Mouse (Mus musculus) forebrain, embryonic 16.5 days (tissue): ENCODE data around the gene Il25. TPM values are rescaled to one million over a fixed set of nuclear protein-coding genes. Genes with fewer than 3 reads are reported as not detected.
"Not testable (repeated sequence)": the region's sequence is repeated elsewhere in the genome, so short reads cannot be mapped to it uniquely, and the experiment has no call there.

Source experiments
- ATAC-seq: fragments of 200-750 bp; cut with Nextera tagmentation; 2 replicates; pipeline ENCODE4 v1.8.0; 2017; ENCODE audit warnings: mild to moderate bottlenecking, moderate library complexity
- H3K27ac ChIP-seq: fragments of 300-500 bp; sonication (generic); 2 replicates; pipeline ENCODE4 v1.5.1; 2014; ENCODE audit warnings: low read length, control low read depth
- H3K27me3 ChIP-seq: fragments of 300-500 bp; sonication (generic); replicated peaks from 2 replicates; pipeline ENCODE4 v1.6.1; 2014; ENCODE audit warnings: low read length; ENCODE audit not compliant: control insufficient read depth, insufficient read depth
- H3K36me3 ChIP-seq: fragments of 300-500 bp; sonication (generic); 2 replicates; pipeline ENCODE4 v1.6.1; 2014; ENCODE audit not compliant: control insufficient read depth, insufficient read depth
- H3K4me1 ChIP-seq: fragments of 300-500 bp; sonication (generic); replicated peaks from 2 replicates; pipeline ENCODE4 v1.6.1; 2014; ENCODE audit warnings: low read length; ENCODE audit not compliant: control insufficient read depth, insufficient read depth
- H3K4me2 ChIP-seq: fragments of 300-500 bp; sonication (generic); 2 replicates; pipeline ENCODE4 v1.6.1; 2014; ENCODE audit warnings: mild to moderate bottlenecking, low read length, control low read depth
- H3K4me3 ChIP-seq: fragments of 300-500 bp; sonication (generic); replicated peaks from 2 replicates; pipeline ENCODE4 v1.5.1; 2014; ENCODE audit warnings: mild to moderate bottlenecking, low read length, control low read depth
- H3K9ac ChIP-seq: fragments of 300-500 bp; sonication (generic); replicated peaks from 2 replicates; pipeline ENCODE4 v1.6.1; 2014; ENCODE audit warnings: low read depth, low read length, control low read depth
- H3K9me3 ChIP-seq: fragments of 300-500 bp; sonication (generic); 2 replicates; pipeline ENCODE4 v1.6.1; 2016; ENCODE audit warnings: low read length; ENCODE audit not compliant: control insufficient read depth
- WGBS: fragments of 180-500 bp; shearing (Covaris S2); extraction: QIAGEN DNeasy Blood & Tissue Kit; methylation state at CpG from one replicate; pipeline ENCODE4 v1.1.7; 2014; 5-methylcytosine and 5-hydroxymethylcytosine counted together
- microRNA counts: library from miRNA; unstranded; fragments of <30 nt; microRNA quantifications from one replicate; lab custom pipeline; 2016
- microRNA-seq: library from miRNA; unstranded; fragments of <30 nt; microRNA quantifications from one replicate; pipeline ENCODE4, GENCODE M21; 2017
- polyA plus RNA-seq: library from polyadenylated mRNA; unstranded; fragments of >200 nt; fragmentation: Nextera tagmentation; extraction: Ambion mirVana; gene quantifications from 2 replicates; pipeline ENCODE4 v1.2.1, GENCODE M21; 2015

Il25 gene
- polyA plus RNA-seq, 1 experiment from 2014 or later, result 0.53 TPM

- no peak overlapping the region for H3K27ac ChIP-seq
- no peak for ATAC-seq
- no peak overlapping the region for H3K4me3 ChIP-seq
Measured at GRCm38 (mm10) chr14:54968344-54968743, 35.8 kb downstream of the Il25 start.

GRCm38 (mm10) chr14:54972786-54973185, 40.3 kb downstream of the Il25 start:
- not testable (repeated sequence) for H3K4me1 ChIP-seq, H3K27me3 ChIP-seq, ATAC-seq, H3K27ac ChIP-seq, H3K4me2 ChIP-seq, H3K4me3 ChIP-seq, H3K9me3 ChIP-seq, H3K9ac ChIP-seq, H3K36me3 ChIP-seq
- 94% methylated on average over 8 of the region's 11 CpGs for WGBS

More at GRCm38 (mm10) chr14:54968344-54968743, 35.8 kb downstream of the Il25 start:
- Histone ChIP-seq H3K36me3 (no peaks in the 10 kb centered on the region), H3K27me3 (no peaks in the 10 kb centered on the region), H3K9ac (no peak overlapping the region), H3K4me1 (no peaks in the 10 kb centered on the region), H3K9me3 (no peaks in the 10 kb centered on the region), H3K4me2 (no peak overlapping the region)

- 68% methylated on average over 6 of the region's 6 CpGs for WGBS
Measured at GRCm38 (mm10) chr14:54974068-54974791, 41.7 kb downstream of the Il25 start.

GRCm38 (mm10) chr14:54976633-54977032, 44.1 kb downstream of the Il25 start, which contains the start of gene Gm17428:
TSS of gene Gm17428 (plus strand) at chr14:54976933.
- H3K27ac ChIP-seq, result no peak within 1 kb of the TSS
- WGBS, result 54% methylated on average over 1 of the region's 1 CpGs
- no peaks in the 10 kb centered on the region for H3K36me3 ChIP-seq
- ATAC-seq, result no peak
- peaks cover 9% of the 10 kb centered on the region; the same call in 1 of the 2 replicates for H3K4me1 ChIP-seq
- H3K9ac ChIP-seq, result no peak within 1 kb of the TSS
- H3K4me2 ChIP-seq, result no peak within 1 kb of the TSS
- H3K4me3 ChIP-seq, result no peak within 1 kb of the TSS
- no peaks in the 10 kb centered on the region for H3K27me3 ChIP-seq
- no peaks in the 10 kb centered on the region for H3K9me3 ChIP-seq

More at GRCm38 (mm10) chr14:54974068-54974791, 41.7 kb downstream of the Il25 start:
- peaks cover 9% of the 10 kb centered on the region; the same call in 1 of the 2 replicates for H3K4me1 ChIP-seq
- H3K9ac ChIP-seq, result no peak overlapping the region
- no peak overlapping the region for H3K4me2 ChIP-seq
- no peaks in the 10 kb centered on the region for H3K9me3 ChIP-seq
- peak overlapping the region; percentile 86 for H3K27ac ChIP-seq
- ATAC-seq, result peak; percentile 79
- no peak overlapping the region for H3K4me3 ChIP-seq
- H3K36me3 ChIP-seq, result no peaks in the 10 kb centered on the region
- no peaks in the 10 kb centered on the region for H3K27me3 ChIP-seq

GRCm38 (mm10) chr14:54978664-54979063, 46.2 kb downstream of the Il25 start:
- Histone ChIP-seq H3K27me3 (no peaks in the 10 kb centered on the region), H3K36me3 (no peaks in the 10 kb centered on the region), H3K4me3 (no peak overlapping the region), H3K4me1 (peaks cover 9% of the 10 kb centered on the region; the same call in 1 of the 2 replicates), H3K9me3 (no peaks in the 10 kb centered on the region), H3K4me2 (no peak overlapping the region), H3K27ac (no peak overlapping the region), H3K9ac (no peak overlapping the region)
- 89% methylated on average over 8 of the region's 8 CpGs for WGBS
- ATAC-seq, result no peak

- H3K27me3 ChIP-seq, result no peaks in the 10 kb centered on the region
- no peak overlapping the region for H3K4me2 ChIP-seq
- WGBS, result 96% methylated on average over 7 of the region's 7 CpGs
- H3K4me3 ChIP-seq, result no peak overlapping the region
- H3K27ac ChIP-seq, result no peak overlapping the region
- no peak overlapping the region for H3K9ac ChIP-seq
- ATAC-seq, result no peak
- H3K4me1 ChIP-seq, result no peaks in the 10 kb centered on the region
- H3K9me3 ChIP-seq, result no peaks in the 10 kb centered on the region
- H3K36me3 ChIP-seq, result no peaks in the 10 kb centered on the region
Measured at GRCm38 (mm10) chr14:54981934-54982333, 49.4 kb downstream of the Il25 start.

MicroRNA genes within 50 kb of the gene (microRNA counts, 519-probe panel; counts per million panel counts)
- microRNA mmu-miR-208a (lab: Ali Mortazavi, UCI), result 2,206 counts per million, percentile 45 among the panel's probes with 10 or more counts
- microRNA mmu-miR-208b (lab: Ali Mortazavi, UCI), result 965 counts per million, percentile 7 among the panel's probes with 10 or more counts

Small RNA genes within 50 kb of the gene (microRNA-seq; reads per million reads assigned to microRNA genes)
- gene Mir208a (2.7 reads per million, percentile 9 among the genes with 10 or more reads in this experiment), gene Mir208b (23.7 reads per million, percentile 36 among the genes with 10 or more reads in this experiment)

Other genes with a start within 250 kb of the Il25 start
- 72.8 and 76.3 TPM in 2 replicates for gene 1700123O20Rik, start 246.5 kb upstream of the Il25 start, polyA plus RNA-seq
- 141 and 150 TPM in 2 replicates for gene Acin1, start 245.8 kb upstream of the Il25 start, polyA plus RNA-seq
- gene Gm29776, start 233.9 kb upstream of the Il25 start, polyA plus RNA-seq, result 0.14 and 0.16 TPM in 2 replicates
- gene Cebpe, start 220.5 kb upstream of the Il25 start, polyA plus RNA-seq, result not detected in 2 replicates
- gene Slc7a8, start 150.7 kb upstream of the Il25 start, polyA plus RNA-seq, result 8.7 and 8.9 TPM in 2 replicates
- not detected in 2 replicates for gene Rnf212b, start 118.6 kb upstream of the Il25 start, polyA plus RNA-seq
- 12.1 and 13.4 TPM in 2 replicates for gene Homez, start 61.7 kb upstream of the Il25 start, polyA plus RNA-seq
- gene Ppp1r3e, start 55.1 kb upstream of the Il25 start, polyA plus RNA-seq, result 1.7 and 2.6 TPM in 2 replicates
- gene Bcl2l2, start 49.3 kb upstream of the Il25 start, polyA plus RNA-seq, result 3.5 TPM in 2 replicates
- gene Gm20521, start 49.3 kb upstream of the Il25 start, polyA plus RNA-seq, result not detected in 2 replicates
- gene Pabpn1, start 40.2 kb upstream of the Il25 start, polyA plus RNA-seq, result 122 and 150 TPM in 2 replicates
- 128 and 185 TPM in 2 replicates for gene Slc22a17, start 19.6 kb upstream of the Il25 start, polyA plus RNA-seq
- 24.2 and 28.7 TPM in 2 replicates for gene Efs, start 6.6 kb upstream of the Il25 start, polyA plus RNA-seq
- 3.7 and 4.0 TPM in 2 replicates for gene Cmtm5, start 3.6 kb downstream of the Il25 start, polyA plus RNA-seq
- 0.65 and 0.99 TPM in 2 replicates for gene Myh6, start 34.2 kb downstream of the Il25 start, polyA plus RNA-seq
- gene Gm17428, start 44.2 kb downstream of the Il25 start, polyA plus RNA-seq, result not detected in 2 replicates
- gene Myh7, start 61.9 kb downstream of the Il25 start, polyA plus RNA-seq, result 6.9 and 7.4 TPM in 2 replicates
- gene Ngdn, start 82.8 kb downstream of the Il25 start, polyA plus RNA-seq, result 58.8 and 61.2 TPM in 2 replicates
- 21.5 and 32.9 TPM in 2 replicates for gene Zfhx2, start 159.6 kb downstream of the Il25 start, polyA plus RNA-seq
- 55.2 and 56.6 TPM in 2 replicates for gene Thtpa, start 162.1 kb downstream of the Il25 start, polyA plus RNA-seq
- 13.3 and 16.5 TPM in 2 replicates for gene Ap1g2, start 173.9 kb downstream of the Il25 start, polyA plus RNA-seq
- 33.6 and 45.1 TPM in 2 replicates for gene Jph4, start 184.2 kb downstream of the Il25 start, polyA plus RNA-seq